Mouse (Mus musculus): ENCODE data around the gene Rbms3.

DNA sequence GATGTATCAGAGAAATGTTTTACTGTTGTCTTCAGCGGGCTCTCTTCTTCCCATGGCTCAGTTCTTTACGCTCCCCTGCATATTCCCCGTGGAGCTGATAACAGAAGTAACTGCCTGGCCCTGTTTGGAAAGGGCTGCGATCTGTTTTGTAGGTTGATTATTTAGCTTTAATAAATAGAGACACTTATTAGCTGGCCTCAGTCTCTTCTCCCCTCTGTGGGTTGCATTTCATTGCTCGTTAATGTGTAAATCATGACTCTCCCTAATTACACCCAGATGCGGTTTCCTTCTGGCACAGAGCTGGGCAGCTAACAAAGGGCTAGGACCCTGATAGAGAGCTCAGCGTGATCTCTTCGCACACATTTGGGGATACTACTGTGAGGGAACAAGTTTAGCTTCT is 1073.1 kb downstream of the Rbms3 start:
- TF ChIP-seq CTCF (IDR thresholded peaks at IDR 0.05): no peak
- TF ChIP-seq EP300 (IDR thresholded peaks at IDR 0.05): no peak
